Mouse (Mus musculus) bone marrow, adult 2 months (tissue): ENCODE measurements around the gene Serinc3. TPM values are rescaled to one million over a fixed set of nuclear protein-coding genes. Genes with fewer than 3 reads are reported as not detected.

Experiments used
- H3K27ac ChIP-seq: fragments of 200-500 bp; 2 replicates; pipeline ENCODE4 v1.5.1; 2012; ENCODE audit warnings: low read depth, mild to moderate bottlenecking, control low read depth, inconsistent platforms, low read length; ENCODE audit not compliant: control insufficient read depth, poor library complexity, insufficient read depth
- H3K4me1 ChIP-seq: fragments of 200-500 bp; 2 replicates; pipeline ENCODE4 v1.6.1; 2011; ENCODE audit warnings: low read length; ENCODE audit not compliant: control insufficient read depth, insufficient read depth
- H3K4me3 ChIP-seq: fragments of 200-500 bp; replicated peaks from 2 replicates; pipeline ENCODE3; 2011; ENCODE audit warnings: mild to moderate bottlenecking, low read depth, low read length, control low read depth; ENCODE audit not compliant: control insufficient read depth
- CTCF ChIP-seq: fragments of 200-500 bp; IDR thresholded peaks from 2 replicates; pipeline ENCODE4 v1.5.1; 2011; ENCODE audit warnings: low read length, control low read depth; ENCODE audit not compliant: control insufficient read depth, insufficient read depth
- POLR2A ChIP-seq: fragments of 200-500 bp; IDR thresholded peaks from 2 replicates; pipeline ENCODE4 v1.6.1; 2011; ENCODE audit warnings: low read depth, mild to moderate bottlenecking, control low read depth, low read length, borderline replicate concordance; ENCODE audit not compliant: control insufficient read depth
- WGBS: fragments of 180-500 bp; shearing (Covaris S2); methylation state at CpG from one replicate; pipeline ENCODE4 v1.1.7; 2018; 5-methylcytosine and 5-hydroxymethylcytosine counted together
- polyA plus RNA-seq: library from polyadenylated mRNA; stranded (reverse); fragments of >200 nt; gene quantifications from 2 replicates; pipeline ENCODE4 v1.2.4, GENCODE M21; 2011; ENCODE audit warnings: low replicate concordance; ENCODE audit not compliant: missing spikeins, insufficient read depth, insufficient read length

The Serinc3 gene
- polyA plus RNA-seq, 1 experiment = 328 TPM

GRCm38 (mm10) chr2:163575248-163575647, 69.7 kb downstream of the Serinc3 start:
- TF ChIP-seq CTCF (no peak), POLR2A (no peak)
- 26% methylated on average over 11 of the region's 11 CpGs for WGBS
- Histone ChIP-seq H3K4me1 (no peaks in the 10 kb centered on the region; the same call in 1 of the 2 replicates), H3K27ac (no peak overlapping the region), H3K4me3 (no peak overlapping the region)

- Histone ChIP-seq H3K4me1 (no peaks in the 10 kb centered on the region; the same call in 1 of the 2 replicates), H3K4me3 (no peak overlapping the region), H3K27ac (no peak overlapping the region)
- WGBS = 70% methylated on average over 3 of the region's 3 CpGs
- TF ChIP-seq POLR2A (no peak), CTCF (no peak)
These were observed 70.6 kb downstream of the Serinc3 start for GRCm38 (mm10) chr2:163574321-163574720.

Other genes with a start within 250 kb of the Serinc3 start
- 0.23 TPM in 1 of 2 replicates, not detected in the other for gene Jph2, start 247.1 kb downstream of the Serinc3 start, polyA plus RNA-seq
- gene Oser1, start 220.4 kb downstream of the Serinc3 start, polyA plus RNA-seq = 34.1 and 70.4 TPM in 2 replicates
- gene Gdap1l1, start 206.7 kb downstream of the Serinc3 start, polyA plus RNA-seq = not detected in 2 replicates
- 1.6 and 4.5 TPM in 2 replicates for gene Fitm2, start 172.5 kb downstream of the Serinc3 start, polyA plus RNA-seq
- gene R3hdml, start 152.8 kb downstream of the Serinc3 start, polyA plus RNA-seq = not detected in 2 replicates
- gene Hnf4a, start 138.3 kb downstream of the Serinc3 start, polyA plus RNA-seq = 1.1 and 3.0 TPM in 2 replicates
- 11.5 and 19.8 TPM in 2 replicates for gene Ttpal, start 42.8 kb downstream of the Serinc3 start, polyA plus RNA-seq
- 109 and 152 TPM in 2 replicates for gene Pkig, start 13.3 kb upstream of the Serinc3 start, polyA plus RNA-seq
- 4.0 and 14.9 TPM in 2 replicates for gene Ada, start 105.1 kb upstream of the Serinc3 start, polyA plus RNA-seq
- gene Ccn5, start 175.7 kb upstream of the Serinc3 start, polyA plus RNA-seq = 3.1 and 12.3 TPM in 2 replicates
- not detected in 2 replicates for gene Kcnk15, start 208.5 kb upstream of the Serinc3 start, polyA plus RNA-seq